Mouse (Mus musculus) liver, embryonic 14.5 days (tissue): ENCODE measurements at regions not wholly inside any gene's neighbourhood (a gene's known extent, or its start where the extent isn't known, plus 50 kb on each side); places are given as distances from the start of the nearest gene placed in this dataset.

Source experiments
- CTCF ChIP-seq: IDR thresholded peaks from 2 replicates; pipeline ENCODE4 v1.5.1; 2016; ENCODE audit warnings: antibody characterized with exemption, low read depth, control low read depth
- EP300 ChIP-seq: IDR thresholded peaks from 2 replicates; pipeline ENCODE4 v1.6.1; 2016; ENCODE audit warnings: antibody characterized with exemption, low read depth

DNA sequence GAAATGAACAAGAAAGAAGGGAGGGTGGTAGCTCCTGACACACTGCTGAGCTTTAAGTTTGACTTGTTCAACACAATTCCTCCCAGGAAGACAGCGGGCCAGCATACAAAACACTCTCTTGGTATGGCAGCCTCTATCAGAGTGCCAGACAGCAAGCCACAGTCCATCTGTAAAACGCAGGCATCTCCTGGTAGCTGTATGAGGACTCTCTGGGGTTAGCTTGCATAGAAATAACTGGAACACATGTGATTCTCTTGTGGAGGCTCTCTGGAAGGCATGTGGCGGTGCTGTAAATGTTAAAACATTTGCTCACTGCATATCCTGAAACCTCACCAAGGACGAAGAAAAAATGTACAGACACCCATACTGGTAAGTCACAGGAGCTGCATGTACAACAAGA is 247.9 kb upstream of the Shh start:
- no peak for TF ChIP-seq CTCF
- TF ChIP-seq EP300, result no peak
